Mouse (Mus musculus) limb, embryonic 14.5 days (tissue): ENCODE results near the gene Ceacam2. TPM values are rescaled to one million over a fixed set of nuclear protein-coding genes. Genes with fewer than 3 reads are reported as not detected.
"Not testable (repeated sequence)": the region's sequence is repeated elsewhere in the genome, so short reads cannot be mapped to it uniquely, and the experiment has no call there.

Experiments
- ATAC-seq: fragments of 200-750 bp; cut with Nextera tagmentation; 2 replicates; pipeline ENCODE4 v1.8.0; 2017; ENCODE audit warnings: low read depth, moderate number of reproducible peaks, moderate TSS enrichment; ENCODE audit not compliant: low FRiP score
- DNase-seq: peaks from one replicate; pipeline ENCODE4 v3.0.0-alpha.2; 2015; ENCODE audit warnings: low spot score
- H3K27ac ChIP-seq: fragments of 300-500 bp; sonication (generic); replicated peaks from 2 replicates; pipeline ENCODE4 v1.5.1; 2014; ENCODE audit warnings: low read depth, mild to moderate bottlenecking, low read length, moderate library complexity, mixed read lengths
- H3K27me3 ChIP-seq: fragments of 300-500 bp; sonication (generic); 2 replicates; pipeline ENCODE4 v1.6.1; 2014; ENCODE audit warnings: low read length, mixed read lengths; ENCODE audit not compliant: control insufficient read depth, insufficient read depth
- H3K36me3 ChIP-seq: fragments of 300-500 bp; sonication (generic); 2 replicates; pipeline ENCODE4 v1.6.1; 2014; ENCODE audit warnings: mild to moderate bottlenecking, low read length, moderate library complexity, mixed read lengths; ENCODE audit not compliant: control insufficient read depth, insufficient read depth
- H3K4me1 ChIP-seq: fragments of 300-500 bp; sonication (generic); 2 replicates; pipeline ENCODE4 v1.6.1; 2014; ENCODE audit warnings: antibody characterized with exemption, low read length, mixed read lengths; ENCODE audit not compliant: control insufficient read depth, insufficient read depth
- H3K4me2 ChIP-seq: fragments of 300-500 bp; sonication (generic); replicated peaks from 2 replicates; pipeline ENCODE4 v1.6.1; 2014; ENCODE audit warnings: low read depth, mild to moderate bottlenecking, low read length, moderate library complexity; ENCODE audit not compliant: severe bottlenecking
- H3K4me3 ChIP-seq: fragments of 300-500 bp; sonication (generic); replicated peaks from 2 replicates; pipeline ENCODE4 v1.5.1; 2014; ENCODE audit warnings: low read length
- H3K9ac ChIP-seq: fragments of 300-500 bp; sonication (generic); 2 replicates; pipeline ENCODE4 v1.6.1; 2014; ENCODE audit warnings: mild to moderate bottlenecking, low read depth, low read length, moderate library complexity; ENCODE audit not compliant: severe bottlenecking
- H3K9me3 ChIP-seq: fragments of 300-500 bp; sonication (generic); 2 replicates; pipeline ENCODE4 v1.6.1; 2016; ENCODE audit warnings: low read length; ENCODE audit not compliant: control insufficient read depth
- POLR2A ChIP-seq: fragments of 200-500 bp; IDR thresholded peaks from 2 replicates; pipeline ENCODE4 v1.8.0; 2012; ENCODE audit warnings: inconsistent platforms, mild to moderate bottlenecking, moderate library complexity, borderline replicate concordance; ENCODE audit not compliant: insufficient read depth, insufficient read length; ENCODE audit errors: extremely low read depth
- WGBS: fragments of 180-500 bp; shearing (Covaris S2); extraction: QIAGEN DNeasy Blood & Tissue Kit; methylation state at CpG from one replicate; pipeline ENCODE4 v1.1.7; 2014; 5-methylcytosine and 5-hydroxymethylcytosine counted together
- polyA plus RNA-seq, 2 experiments: library from polyadenylated mRNA; depleted of rRNA in 1 of 2; stranded (reverse) in 1 of 2; unstranded in 1 of 2; fragments of >200 nt; fragmentation: Nextera tagmentation in 1 of 2; extraction: Ambion mirVana in 1 of 2; gene quantifications; 2 replicates each; pipeline versions ENCODE4 v1.2.1 to v1.2.3; 2012 to 2014

Ceacam2 gene
- polyA plus RNA-seq, 2 experiments: not detected

GRCm38 (mm10) chr7:25486186-25486585 lies 53.5 kb downstream of the Ceacam2 start:
- DNase-seq: no peak

DNA sequence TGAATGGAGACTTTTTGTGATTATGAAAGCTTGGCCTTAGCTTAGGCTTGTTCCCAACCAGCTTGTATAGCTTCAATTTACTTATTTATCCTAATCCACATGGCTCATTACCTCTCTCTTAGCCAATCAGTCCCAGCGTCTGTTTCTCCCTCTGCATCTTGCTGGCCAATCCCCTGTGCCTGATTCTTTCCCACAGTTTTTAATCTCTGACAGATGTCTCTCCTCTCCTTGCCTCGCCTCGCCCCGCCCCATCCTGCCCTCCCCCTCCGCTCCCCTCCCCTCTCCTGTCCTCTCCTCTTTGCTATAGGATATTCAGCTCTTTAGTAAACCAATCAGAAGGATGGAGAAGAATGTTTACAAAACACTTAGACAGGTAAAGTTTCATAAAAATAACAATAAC lies 54.6 kb downstream of the Ceacam2 start:
- no peak for TF ChIP-seq POLR2A
- DNase-seq (no peak), ATAC-seq (no peak)
- Histone ChIP-seq H3K27ac (no peak overlapping the region), H3K4me1 (no peaks in the 10 kb centered on the region), H3K9ac (no peak overlapping the region), H3K27me3 (no peaks in the 10 kb centered on the region), H3K4me2 (no peak overlapping the region), H3K4me3 (no peak overlapping the region), H3K9me3 (no peaks in the 10 kb centered on the region), H3K36me3 (no peaks in the 10 kb centered on the region)
- WGBS: 51% methylated on average over 5 of the region's 5 CpGs

More at GRCm38 (mm10) chr7:25486186-25486585, 53.5 kb downstream of the Ceacam2 start:
- Histone ChIP-seq H3K4me1 (no peaks in the 10 kb centered on the region), H3K4me3 (no peak overlapping the region), H3K27me3 (no peaks in the 10 kb centered on the region), H3K4me2 (no peak overlapping the region), H3K9me3 (no peaks in the 10 kb centered on the region), H3K27ac (no peak overlapping the region), H3K9ac (no peak overlapping the region), H3K36me3 (no peaks in the 10 kb centered on the region)
- no peak for TF ChIP-seq POLR2A
- no peak for ATAC-seq
- WGBS: 15% methylated on average over 1 of the region's 1 CpGs

DNA sequence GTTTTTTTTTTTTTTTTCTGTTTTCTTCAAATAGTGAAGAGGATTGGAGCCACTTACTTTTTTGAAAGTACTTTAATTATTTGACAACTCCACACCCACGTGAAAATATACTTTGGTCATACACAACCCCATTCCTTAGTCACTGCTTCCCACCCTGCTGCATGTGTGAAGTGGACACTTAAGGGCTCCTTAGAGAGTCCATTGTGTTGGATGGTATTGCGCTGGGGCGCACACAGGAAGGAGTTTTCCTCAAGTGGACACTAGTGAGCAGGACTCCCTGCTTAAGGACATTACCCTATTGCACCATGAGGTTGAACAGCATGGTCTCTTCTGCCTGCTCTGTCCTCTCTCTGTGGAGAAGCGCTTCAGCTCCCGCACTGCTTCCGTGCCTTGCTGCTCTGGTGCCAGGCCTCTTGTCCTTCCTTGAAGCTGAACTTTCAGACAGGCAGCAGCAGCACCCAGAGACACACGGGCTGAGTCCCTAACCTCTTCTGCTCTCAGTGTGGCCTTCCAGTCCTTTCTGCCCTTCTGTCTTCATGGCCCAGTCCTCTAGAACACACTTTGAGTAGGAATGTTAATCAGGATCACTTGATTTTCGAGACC lies 56.4 kb downstream of the Ceacam2 start:
- H3K36me3 ChIP-seq: no peaks in the 10 kb centered on the region
- H3K9ac ChIP-seq: no peak overlapping the region
- H3K4me1 ChIP-seq: no peaks in the 10 kb centered on the region
- DNase-seq (no peak), ATAC-seq (no peak)
- TF ChIP-seq POLR2A: no peak
- no peak overlapping the region for H3K27ac ChIP-seq
- H3K27me3 ChIP-seq: no peaks in the 10 kb centered on the region
- no peaks in the 10 kb centered on the region for H3K9me3 ChIP-seq
- H3K4me2 ChIP-seq: no peak overlapping the region
- WGBS: 84% methylated on average over 8 of the region's 8 CpGs
- no peak overlapping the region for H3K4me3 ChIP-seq

DNA sequence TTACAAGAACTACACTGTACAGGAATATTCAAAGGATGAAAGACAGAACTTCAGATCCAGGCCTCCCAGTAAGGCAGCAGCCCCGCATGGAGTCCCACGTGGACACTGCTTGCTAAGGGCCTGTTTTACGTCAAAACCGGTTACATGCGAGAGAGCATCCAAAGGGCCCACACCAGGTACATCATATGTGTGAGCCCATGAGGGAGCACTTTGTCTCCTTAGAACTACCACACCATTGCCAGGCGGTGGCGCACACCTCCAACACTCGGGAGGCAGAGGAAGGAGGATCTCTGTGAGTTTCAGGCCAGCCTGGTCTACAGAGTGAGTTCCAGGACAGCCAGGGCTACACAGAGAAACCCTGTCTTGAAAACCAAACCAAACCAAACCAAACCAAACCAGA lies 58.9 kb downstream of the Ceacam2 start:
- not testable (repeated sequence) for H3K9me3 ChIP-seq, H3K36me3 ChIP-seq, H3K9ac ChIP-seq, H3K4me3 ChIP-seq, H3K27ac ChIP-seq, H3K4me2 ChIP-seq, H3K27me3 ChIP-seq, DNase-seq, ATAC-seq, H3K4me1 ChIP-seq
- WGBS: 56% methylated on average over 8 of the region's 8 CpGs

DNA sequence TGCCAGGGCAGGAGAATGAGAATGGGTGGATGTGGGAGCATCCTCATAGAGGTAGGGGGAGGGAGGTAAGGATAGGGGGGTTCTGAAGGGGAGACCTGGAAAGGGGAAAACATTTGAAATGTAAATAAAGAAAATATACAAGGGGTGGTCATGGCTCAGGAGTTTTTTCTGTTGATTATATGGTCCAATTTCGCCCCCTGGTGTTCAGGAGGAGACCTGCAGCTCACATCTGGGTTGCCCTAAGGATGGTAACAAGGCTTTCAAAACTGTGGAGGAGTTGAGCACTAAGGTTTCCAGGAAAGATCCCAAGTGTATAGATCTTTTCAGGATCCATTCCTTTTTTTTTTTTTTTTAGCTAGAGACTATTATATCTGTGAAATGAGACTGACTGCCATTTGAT lies 60.2 kb downstream of the Ceacam2 start:
- WGBS: 0% methylated on average over 1 of the region's 1 CpGs
- Histone ChIP-seq H3K9me3 (no peaks in the 10 kb centered on the region), H3K27me3 (no peaks in the 10 kb centered on the region), H3K9ac (no peak overlapping the region), H3K4me1 (no peaks in the 10 kb centered on the region), H3K4me3 (no peak overlapping the region), H3K36me3 (no peaks in the 10 kb centered on the region), H3K4me2 (no peak overlapping the region), H3K27ac (no peak overlapping the region)
- ATAC-seq (no peak; the same call in 1 of the 2 replicates), DNase-seq (peak; percentile 4)
- no peak for TF ChIP-seq POLR2A

DNA sequence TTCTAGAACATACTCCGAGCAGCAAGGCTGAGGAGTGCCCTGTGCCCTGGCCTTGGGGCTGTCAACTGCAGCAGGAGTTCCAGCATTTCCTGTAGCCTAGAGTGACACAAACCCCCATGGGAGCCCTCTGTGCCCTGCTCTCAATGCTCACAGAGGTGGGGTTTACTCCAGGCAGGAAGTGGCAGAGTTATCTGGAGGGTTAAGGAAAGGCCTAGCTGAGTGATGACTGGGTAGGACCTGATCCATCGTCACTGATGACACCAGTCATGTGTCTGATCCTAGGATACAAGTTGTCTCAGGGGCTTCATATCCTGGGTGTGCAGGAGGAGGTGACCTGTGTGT lies 61.9 kb downstream of the Ceacam2 start:
- WGBS: 100% methylated on average over 1 of the region's 2 CpGs
- not testable (repeated sequence) for H3K27ac ChIP-seq, H3K4me3 ChIP-seq, DNase-seq, H3K9me3 ChIP-seq, H3K4me1 ChIP-seq, H3K36me3 ChIP-seq, H3K4me2 ChIP-seq, ATAC-seq, H3K9ac ChIP-seq, H3K27me3 ChIP-seq

- H3K27ac ChIP-seq, H3K9me3 ChIP-seq, DNase-seq, ATAC-seq, H3K27me3 ChIP-seq, H3K9ac ChIP-seq, H3K4me2 ChIP-seq, H3K36me3 ChIP-seq, H3K4me3 ChIP-seq, H3K4me1 ChIP-seq: not testable (repeated sequence)
- whole genome bisulfite sequencing: 24% methylated on average over 5 of the region's 5 CpGs
Measured at GRCm38 (mm10) chr7:25477091-25477751, 62.4 kb downstream of the Ceacam2 start, which contains the start of gene Ceacam1. Gene Ceacam1 (minus strand): TSS chr7:25477603.

- 81% methylated on average over 6 of the region's 6 CpGs for WGBS
- not testable (repeated sequence) for ATAC-seq
Measured at GRCm38 (mm10) chr7:25471821-25472220, 67.8 kb downstream of the Ceacam2 start.

More at GRCm38 (mm10) chr7:25471821-25472220, 67.8 kb downstream of the Ceacam2 start:
- not testable (repeated sequence) for H3K9me3 ChIP-seq, H3K27ac ChIP-seq, H3K4me2 ChIP-seq, H3K27me3 ChIP-seq, H3K4me1 ChIP-seq, H3K9ac ChIP-seq, H3K4me3 ChIP-seq, H3K36me3 ChIP-seq, DNase-seq
